Mouse (Mus musculus) liver, adult 2 months (tissue): ENCODE data around the gene Triml1.

Source experiments
- CTCF ChIP-seq: fragments of 200-500 bp; IDR thresholded peaks from 2 replicates; pipeline ENCODE4 v1.5.1; 2011; ENCODE audit warnings: low read depth, low read length, control low read depth
- POLR2A ChIP-seq: fragments of 200-500 bp; IDR thresholded peaks from 2 replicates; pipeline ENCODE4 v1.6.1; 2011; ENCODE audit warnings: low read length, control low read depth; ENCODE audit not compliant: insufficient read depth; ENCODE audit errors: extremely low read depth

DNA sequence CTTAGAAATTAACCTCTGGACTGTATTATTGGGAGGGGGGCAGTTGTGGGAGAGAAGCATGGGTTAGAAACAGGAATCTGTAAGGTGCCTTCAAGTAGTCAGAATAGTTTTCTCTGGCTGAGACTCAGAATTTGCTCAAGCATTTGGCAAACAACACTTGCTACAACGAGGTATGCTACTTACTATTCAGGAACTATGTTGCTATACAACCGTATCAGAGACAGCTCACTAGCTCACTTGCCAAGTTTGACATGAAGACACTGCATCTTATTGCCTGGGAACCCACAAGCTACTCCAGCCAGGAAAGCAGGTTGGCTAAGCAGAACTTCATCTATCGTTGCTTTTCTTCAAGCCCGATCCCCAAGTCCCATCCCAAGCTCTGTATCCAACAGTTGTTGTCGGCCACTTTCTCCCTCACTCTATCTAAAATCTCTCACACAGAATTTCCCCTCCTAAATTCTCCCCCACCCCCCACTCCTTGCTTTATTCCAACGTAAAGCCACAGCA lies 28.0 kb upstream of the Triml1 start:
- TF ChIP-seq CTCF (no peak), POLR2A (no peak)
